In the genomic region with DNA sequence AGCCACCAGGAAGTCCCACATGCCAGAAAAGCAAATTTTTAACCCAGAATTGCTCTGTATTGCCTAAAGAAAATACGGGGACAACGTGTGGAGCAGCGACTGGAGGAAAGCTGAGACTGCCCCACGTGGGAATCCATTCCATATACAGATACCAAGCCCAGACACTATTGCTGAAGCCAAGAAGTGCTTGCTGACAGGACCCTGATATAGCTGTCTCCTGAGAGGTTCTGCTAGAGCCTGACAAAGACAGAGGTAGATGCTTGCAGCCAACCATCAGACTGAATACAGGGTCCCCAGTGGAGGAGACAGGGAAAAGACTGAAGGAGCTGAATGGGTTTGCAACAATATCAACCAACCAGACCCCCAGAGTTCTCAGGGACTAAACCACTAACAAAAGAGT, we compare ENCODE assay signal across 19 mouse cellular contexts.
"Had no signal": no experiment of that assay in that cellular context is flagged by ENCODE, and none has a peak within 500 bp of the region (broad histone marks: within the 10 kb centered on the region; RNA-seq: fewer than 3 reads in every experiment).

No protein-coding gene starts in this region.

- H3K4me3 ChIP-seq: midbrain, embryonic 10.5 days; midbrain, embryonic 12.5 days; myocyte; neural tube, embryonic 13.5 days; neural tube, embryonic 15.5 days had no signal

- ATAC-seq: midbrain, embryonic 16.5 days had no signal

- H3K9ac ChIP-seq: lung, embryonic 14.5 days; midbrain, embryonic 12.5 days; neural tube, embryonic 13.5 days; neural tube, embryonic 15.5 days had no signal

- DNase-seq: lung, adult 18-20 months; lung, embryonic 14.5 days; lung, postnatal 10 days; lung, postnatal 4 days; midbrain, embryonic 14.5 days; retina, postnatal 1 day; right cerebral cortex, adult 18-20 months; right cerebral cortex, postnatal 25 days; right cerebral cortex, postnatal 4 days; spleen, adult 18-20 months; thymus, adult 18-20 months; thymus, postnatal 14 days; thymus, postnatal 36 days had no signal

- H3K36me3 ChIP-seq: midbrain, embryonic 10.5 days; midbrain, embryonic 12.5 days; neural tube, embryonic 13.5 days; neural tube, embryonic 15.5 days had no signal

- H3K9me3 ChIP-seq: midbrain, embryonic 10.5 days; midbrain, embryonic 12.5 days; neural tube, embryonic 13.5 days; neural tube, embryonic 15.5 days had no signal

- H3K27me3 ChIP-seq: midbrain, embryonic 12.5 days; neural tube, embryonic 13.5 days; neural tube, embryonic 15.5 days had no signal

- H3K27ac ChIP-seq: midbrain, embryonic 10.5 days; midbrain, embryonic 12.5 days; neural tube, embryonic 13.5 days; neural tube, embryonic 15.5 days had no signal

- H3K4me2 ChIP-seq: lung, embryonic 14.5 days; midbrain, embryonic 12.5 days; neural tube, embryonic 13.5 days; neural tube, embryonic 15.5 days had no signal
